Mouse (Mus musculus) liver, embryonic 14.5 days (tissue): ENCODE measurements at regions not wholly inside any gene's neighbourhood (a gene's known extent, or its start where the extent isn't known, plus 50 kb on each side); places are given as distances from the start of the nearest gene placed in this dataset.

Experiments
- ATAC-seq: fragments of 200-750 bp; cut with Nextera tagmentation; 2 replicates; pipeline ENCODE4 v1.8.0; 2017; ENCODE audit warnings: moderate number of reproducible peaks, mild to moderate bottlenecking, moderate library complexity; ENCODE audit not compliant: insufficient read depth
- DNase-seq, 3 experiments: peaks; one replicate each; pipeline ENCODE4 v3.0.0-alpha.2; 2012 to 2013; ENCODE audit warnings: low read depth in 3 of 3, low spot score in 3 of 3
- H3K27ac ChIP-seq: fragments of 300-500 bp; sonication (generic); 2 replicates; pipeline ENCODE4 v1.5.1; 2014; ENCODE audit warnings: moderate library complexity, mild to moderate bottlenecking, control low read depth, inconsistent platforms
- H3K27me3 ChIP-seq: fragments of 300-500 bp; sonication (generic); 2 replicates; pipeline ENCODE4 v1.6.1; 2014; ENCODE audit warnings: mild to moderate bottlenecking, low read length, moderate library complexity; ENCODE audit not compliant: control insufficient read depth, insufficient read depth
- H3K36me3 ChIP-seq: fragments of 300-500 bp; sonication (generic); replicated peaks from 2 replicates; pipeline ENCODE4 v1.6.1; 2014; ENCODE audit warnings: low read depth; ENCODE audit not compliant: control insufficient read depth, insufficient read depth
- H3K4me1 ChIP-seq, 2 experiments: fragments of 200-500 bp in 1 of 2; fragments of 300-500 bp in 1 of 2; sonication (generic) in 1 of 2; replicated peaks; 2 replicates each; pipeline ENCODE4 v1.6.1; 2012 to 2014; ENCODE audit warnings: antibody characterized with exemption in 1 of 2, inconsistent platforms in 1 of 2, low read length in 1 of 2; ENCODE audit not compliant: control insufficient read depth in 2 of 2, insufficient read depth in 2 of 2
- H3K4me2 ChIP-seq: fragments of 300-500 bp; sonication (generic); 2 replicates; pipeline ENCODE4 v1.6.1; 2014; ENCODE audit warnings: low read depth, mild to moderate bottlenecking, control low read depth, moderate library complexity
- H3K4me3 ChIP-seq, 2 experiments: fragments of 200-500 bp in 1 of 2; fragments of 300-500 bp in 1 of 2; sonication (generic) in 1 of 2; 2 replicates each; pipeline ENCODE4 v1.5.1; 2012 to 2014; ENCODE audit warnings: low read depth in 2 of 2, low read length in 2 of 2, mild to moderate bottlenecking in 2 of 2, control low read depth in 1 of 2, inconsistent platforms in 1 of 2, moderate library complexity in 1 of 2; ENCODE audit not compliant: insufficient read depth in 1 of 2
- H3K9ac ChIP-seq: fragments of 300-500 bp; sonication (generic); replicated peaks from 2 replicates; pipeline ENCODE4 v1.6.1; 2014; ENCODE audit warnings: mild to moderate bottlenecking, control low read depth, moderate library complexity
- H3K9me3 ChIP-seq: fragments of 300-500 bp; sonication (generic); 2 replicates; pipeline ENCODE4 v1.6.1; 2016; ENCODE audit warnings: low read length, mixed read lengths; ENCODE audit not compliant: control insufficient read depth
- CTCF ChIP-seq: IDR thresholded peaks from 2 replicates; pipeline ENCODE4 v1.5.1; 2016; ENCODE audit warnings: antibody characterized with exemption, low read depth, control low read depth
- EP300 ChIP-seq: IDR thresholded peaks from 2 replicates; pipeline ENCODE4 v1.6.1; 2016; ENCODE audit warnings: antibody characterized with exemption, low read depth
- WGBS: fragments of 180-500 bp; shearing (Covaris S2); extraction: QIAGEN DNeasy Blood & Tissue Kit; methylation state at CpG from one replicate; pipeline ENCODE4 v1.1.7; 2014; ENCODE audit not compliant: insufficient replicate concordance; 5-methylcytosine and 5-hydroxymethylcytosine counted together

DNA sequence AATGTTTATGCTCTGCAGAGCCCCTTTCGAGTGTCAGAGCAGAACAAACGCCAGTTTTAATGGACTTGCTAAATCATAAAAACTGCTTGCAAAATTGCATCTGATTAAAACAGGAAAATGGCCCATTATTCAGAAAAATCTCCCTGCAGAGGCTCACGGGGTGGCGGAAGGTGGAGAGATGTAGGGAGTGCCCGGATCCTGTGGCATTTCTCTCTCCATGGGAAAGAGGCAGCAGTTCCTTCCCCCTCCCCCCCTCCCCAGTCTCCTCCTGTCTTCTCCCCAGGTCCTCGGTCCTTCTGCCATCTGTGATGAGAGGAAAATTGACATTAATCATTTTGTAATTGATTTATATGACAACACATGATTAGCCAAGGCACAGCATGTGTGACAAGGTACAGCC, 195.6 kb downstream of the Trim29 start:
- H3K4me1 ChIP-seq = no peaks in the 10 kb centered on the region
- DNase-seq = no peak
- WGBS = 31% methylated on average over 6 of the region's 6 CpGs
- H3K36me3 ChIP-seq = no peaks in the 10 kb centered on the region
- H3K9me3 ChIP-seq = no peaks in the 10 kb centered on the region
- H3K27me3 ChIP-seq = no peaks in the 10 kb centered on the region; the same call in 1 of the 2 replicates
- no peak overlapping the region for H3K4me2 ChIP-seq
- H3K9ac ChIP-seq = no peak overlapping the region
- H3K4me3 ChIP-seq = no peak overlapping the region
- TF ChIP-seq CTCF (no peak), EP300 (no peak)
- ATAC-seq = no peak
- no peak overlapping the region for H3K27ac ChIP-seq

DNA sequence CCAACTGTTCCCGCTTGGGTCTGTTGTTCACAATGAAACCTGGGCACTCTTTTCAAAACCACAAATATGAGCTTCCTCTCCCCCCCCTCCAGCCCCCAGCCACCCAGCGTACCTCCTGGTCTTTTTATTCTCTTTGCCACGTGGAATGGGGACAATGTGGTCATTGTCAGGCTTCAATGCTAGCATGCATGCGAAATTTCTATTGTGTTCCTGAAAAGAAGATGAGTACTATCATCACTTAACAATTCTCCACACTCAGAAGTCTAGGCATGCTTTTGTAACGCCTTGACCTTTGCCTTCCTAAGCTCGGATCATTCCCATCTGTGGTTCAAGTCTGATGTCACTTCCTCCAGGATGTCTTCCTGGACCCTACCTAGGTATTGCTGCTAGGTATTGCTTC, 202.2 kb downstream of the Trim29 start:
- 35% methylated on average over 6 of the region's 6 CpGs for WGBS
- H3K4me2 ChIP-seq = no peak overlapping the region
- H3K27me3 ChIP-seq = no peaks in the 10 kb centered on the region
- H3K9ac ChIP-seq = no peak overlapping the region
- no peak for TF ChIP-seq CTCF
- TF ChIP-seq EP300 = no peak
- H3K36me3 ChIP-seq = no peaks in the 10 kb centered on the region
- H3K9me3 ChIP-seq = no peaks in the 10 kb centered on the region
- no peaks in the 10 kb centered on the region for H3K4me1 ChIP-seq
- ATAC-seq = no peak
- DNase-seq = no peak
- no peak overlapping the region for H3K27ac ChIP-seq
- H3K4me3 ChIP-seq = no peak overlapping the region

GRCm38 (mm10) chr9:43514731-43515458, 204.2 kb downstream of the Trim29 start:
- H3K27me3 ChIP-seq = no peaks in the 10 kb centered on the region
- ATAC-seq (no peak), DNase-seq (no peak)
- H3K4me3 ChIP-seq = no peak overlapping the region
- H3K27ac ChIP-seq = no peak overlapping the region
- no peak overlapping the region for H3K4me2 ChIP-seq
- no peak overlapping the region for H3K9ac ChIP-seq
- no peaks in the 10 kb centered on the region for H3K4me1 ChIP-seq
- no peak for TF ChIP-seq EP300
- no peak for TF ChIP-seq CTCF
- 55% methylated on average over 16 of the region's 16 CpGs for WGBS
- no peaks in the 10 kb centered on the region for H3K9me3 ChIP-seq
- no peaks in the 10 kb centered on the region for H3K36me3 ChIP-seq

GRCm38 (mm10) chr9:43520931-43521330, 210.3 kb downstream of the Trim29 start:
- 67% methylated on average over 3 of the region's 3 CpGs for WGBS

DNA sequence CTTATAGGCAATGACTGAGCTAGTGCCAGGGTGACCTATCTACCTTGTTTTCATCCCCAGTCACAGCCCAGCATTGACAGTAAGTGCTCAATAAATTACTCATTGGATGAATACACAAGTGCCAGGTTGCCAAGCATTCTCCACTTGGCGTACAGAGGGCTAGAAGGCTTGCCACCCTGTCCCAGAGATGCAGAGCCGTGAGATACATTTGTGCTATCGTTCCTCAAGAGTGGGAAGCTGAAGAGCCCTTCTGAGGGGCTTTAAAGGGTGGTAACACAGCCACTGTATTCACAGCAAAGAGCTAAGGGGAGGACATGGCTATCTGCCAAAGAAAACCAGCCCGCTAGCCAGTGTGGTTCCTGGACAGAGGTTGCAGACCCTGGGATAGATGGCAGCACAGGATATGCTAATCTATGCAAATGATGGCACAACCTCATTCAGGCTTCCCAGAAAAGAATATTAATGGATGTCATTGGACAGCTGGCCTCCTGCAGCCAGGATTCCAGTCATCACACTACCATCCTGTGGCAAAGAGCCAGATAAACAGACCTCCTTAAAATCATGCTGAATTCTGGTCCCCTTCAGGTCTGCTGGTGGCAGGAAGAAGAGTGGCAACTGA, 214.4 kb downstream of the Trim29 start:
- Histone ChIP-seq H3K27ac (no peak overlapping the region), H3K4me3 (no peak overlapping the region), H3K4me2 (no peak overlapping the region), H3K9me3 (no peaks in the 10 kb centered on the region), H3K36me3 (no peaks in the 10 kb centered on the region), H3K27me3 (no peaks in the 10 kb centered on the region), H3K4me1 (no peaks in the 10 kb centered on the region), H3K9ac (no peak overlapping the region)
- ATAC-seq (no peak), DNase-seq (no peak)
- 51% methylated on average over 4 of the region's 4 CpGs for WGBS
- TF ChIP-seq CTCF (no peak), EP300 (no peak)

More at GRCm38 (mm10) chr9:43520931-43521330, 210.3 kb downstream of the Trim29 start:
- H3K36me3 ChIP-seq = no peaks in the 10 kb centered on the region
- H3K4me3 ChIP-seq = no peak overlapping the region
- TF ChIP-seq EP300 = no peak
- TF ChIP-seq CTCF = no peak
- H3K27ac ChIP-seq = no peak overlapping the region
- H3K4me2 ChIP-seq = no peak overlapping the region
- no peaks in the 10 kb centered on the region for H3K27me3 ChIP-seq
- DNase-seq = no peak
- no peak overlapping the region for H3K9ac ChIP-seq
- H3K9me3 ChIP-seq = no peaks in the 10 kb centered on the region
- H3K4me1 ChIP-seq = no peaks in the 10 kb centered on the region
- no peak for ATAC-seq
